Mouse (Mus musculus) gastrocnemius, postnatal 14 days (tissue): ENCODE data around the gene Top3a. TPM values are rescaled to one million over a fixed set of nuclear protein-coding genes. Genes with fewer than 3 reads are reported as not detected.
A peak's percentile ranks its signal among the peaks of the same experiment; 100 is the strongest.

Source experiments
- DNase-seq: peaks from one replicate; pipeline ENCODE4 v3.0.0; 2021; ENCODE audit warnings: mixed read lengths
- intact Hi-C: fragments of 180-260 bp; cut with DNase I; formaldehyde crosslinking; loops from one replicate; pipeline ENCODE4 v1.15.1; 2025; ENCODE audit warnings: low total_unique reads
- total RNA-seq, 2 experiments: library from RNA; stranded (reverse); gene quantifications; 2 replicates each; pipeline ENCODE4 v1.2.3; 2021

Gene Top3a
- total RNA-seq, 2 experiments from 2014 or later, result 3.8 to 4.5 TPM

DNA sequence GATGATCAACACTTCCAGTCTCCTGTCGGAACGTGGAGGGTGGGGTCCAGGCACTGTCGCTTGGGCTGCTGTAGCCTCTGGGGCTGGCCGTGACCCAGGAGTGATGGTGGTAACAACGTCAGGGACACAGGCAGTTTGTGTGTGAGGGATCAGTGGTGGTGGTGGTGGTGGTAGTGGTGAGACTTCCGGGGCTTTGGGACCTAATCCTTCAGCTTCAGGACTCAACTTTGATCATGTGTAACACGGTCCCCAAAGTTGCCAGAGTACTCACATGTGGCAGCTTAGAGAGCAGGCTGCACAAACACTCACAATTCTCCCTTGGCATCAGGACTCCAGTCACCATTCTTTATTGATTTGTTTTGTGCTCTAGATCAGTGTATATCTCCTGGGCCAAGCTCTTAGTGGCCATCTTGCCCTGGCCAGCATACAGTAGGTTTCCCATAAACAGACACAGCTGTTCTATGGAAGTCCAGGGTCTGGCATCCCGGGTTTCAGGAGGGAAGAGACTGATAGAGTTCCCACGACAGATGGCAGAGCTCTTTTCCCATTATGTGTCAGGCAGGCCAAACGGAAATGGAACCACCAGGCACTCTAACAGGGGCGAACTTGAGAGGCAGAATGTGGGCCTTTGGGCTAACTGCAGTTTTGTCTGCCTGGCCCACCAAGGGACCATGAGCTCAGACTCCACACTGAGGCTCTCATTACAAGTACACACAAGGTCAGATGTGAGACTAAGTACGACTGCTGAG lies 49.6 kb downstream of the Top3a start:
- peak; percentile 9 for DNase-seq
- intact Hi-C loops, result no loop called here

DNA sequence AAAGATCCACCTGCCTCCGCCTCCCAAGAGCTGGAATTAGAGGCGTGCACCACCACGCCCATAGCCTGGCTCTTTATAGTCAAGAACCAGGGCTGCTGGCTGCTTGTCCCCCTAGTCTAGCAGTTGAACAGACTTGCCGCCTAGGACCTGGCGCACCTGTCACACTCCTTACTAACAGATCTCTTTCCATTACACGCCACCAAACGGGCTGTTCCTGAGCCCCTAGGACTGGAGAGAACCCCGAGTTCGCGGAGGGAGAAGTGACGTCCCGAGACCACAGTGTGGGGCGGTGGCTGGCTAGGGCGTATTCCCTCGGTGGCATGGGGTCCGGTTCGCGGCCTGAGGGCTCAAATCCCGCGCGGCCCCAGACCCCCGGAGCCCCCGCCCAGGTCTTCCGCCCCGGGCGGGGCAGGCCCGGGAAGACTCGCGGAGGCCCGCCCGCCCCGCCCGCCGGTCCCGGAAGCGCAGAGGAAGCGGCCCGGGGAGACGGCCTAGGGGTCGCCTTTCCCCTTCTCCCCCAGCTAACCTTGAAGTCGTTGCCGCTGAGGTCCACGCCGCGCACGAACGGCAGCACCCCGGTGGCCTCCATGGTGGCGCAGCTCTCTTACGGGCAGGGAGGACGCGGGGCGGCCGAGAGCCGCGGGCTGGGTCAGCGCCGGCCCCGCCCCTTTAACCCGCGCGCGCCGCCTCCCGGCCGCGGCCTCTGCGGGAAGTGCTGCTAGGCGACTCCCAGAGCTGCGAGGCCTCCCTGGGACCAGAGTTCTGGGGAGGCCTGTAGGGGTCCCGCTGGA lies 50.4 kb downstream of the Top3a start, which contains the start of gene Flii:
Flii (minus strand) TSS at position 663 of the 791 bp plus-strand sequence.
- DNase-seq, result peak; percentile 87
- intact Hi-C loops, result no loop called here

DNA sequence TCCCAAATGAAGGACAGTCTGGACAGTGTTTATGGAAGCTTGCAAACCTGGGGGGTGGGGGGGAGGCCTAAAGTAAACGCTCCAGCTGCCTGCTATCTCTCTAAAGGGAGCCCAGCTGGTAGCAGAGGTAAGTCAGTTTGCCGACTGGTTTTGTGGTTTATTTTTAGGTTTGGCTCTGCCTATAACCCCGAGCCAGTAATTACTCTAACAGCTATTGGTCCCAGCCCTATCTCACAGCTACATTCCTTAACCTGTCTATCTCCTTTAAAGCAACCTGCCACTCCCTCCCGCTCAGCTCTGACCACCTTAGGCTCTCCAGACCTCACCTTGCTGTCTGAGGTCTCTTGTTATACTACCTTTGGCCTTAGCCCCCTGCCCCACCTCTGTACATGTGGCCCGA lies 57.9 kb downstream of the Top3a start:
- intact Hi-C loops, result no loop called here

DNA sequence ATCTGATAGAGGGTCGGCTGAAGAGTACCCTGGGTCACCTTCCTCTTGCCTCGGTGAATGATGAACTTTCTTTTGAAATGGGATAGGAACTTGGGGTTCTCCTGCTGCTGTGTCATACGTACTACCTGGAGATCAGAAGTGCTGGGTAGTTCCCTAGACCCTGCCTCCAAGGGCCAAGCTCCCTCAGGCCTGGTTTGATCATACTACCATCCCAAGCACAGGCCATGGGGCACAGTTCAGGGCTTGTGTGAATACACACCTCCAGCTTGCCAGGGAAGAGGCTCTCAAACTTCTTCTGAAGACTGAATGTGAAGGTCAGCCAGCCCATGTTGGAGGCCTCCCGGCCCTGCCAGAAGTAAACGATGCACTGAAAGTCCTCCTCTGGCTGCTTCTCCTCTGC lies 61.3 kb downstream of the Top3a start:
- intact Hi-C loops, result no loop called here
- no peak for DNase-seq

More for the DNA sequence above, 57.9 kb downstream of the Top3a start:
- DNase-seq, result no peak

DNA sequence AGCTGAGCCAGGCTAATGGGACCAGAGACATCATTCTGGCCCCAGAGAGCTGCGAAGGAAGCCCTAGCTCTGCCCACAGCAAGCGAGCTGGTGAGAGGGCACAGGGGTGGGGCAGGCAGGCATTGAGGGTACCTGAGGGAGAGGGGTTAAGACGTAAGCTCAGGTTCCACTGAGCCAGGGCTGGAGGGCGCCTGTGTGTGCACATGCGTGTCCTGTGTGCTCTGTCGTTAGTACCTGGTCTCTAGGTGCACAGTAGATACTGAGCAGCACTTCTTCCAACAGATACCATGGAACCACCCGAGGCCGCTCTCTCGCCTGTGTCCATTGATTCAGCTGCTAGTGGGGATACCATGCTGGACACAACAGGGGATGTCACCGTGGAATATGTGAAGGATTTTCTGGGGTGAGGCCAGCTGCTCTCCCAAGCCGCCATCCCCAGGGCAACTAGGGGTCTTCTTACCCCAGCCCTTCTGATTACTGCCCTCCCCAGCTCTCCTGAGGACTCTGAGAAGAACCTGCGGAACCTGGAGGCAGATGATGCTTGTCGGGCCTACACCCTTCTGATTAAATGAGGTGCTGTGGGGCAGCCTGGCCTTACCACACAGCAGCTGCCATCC lies 64.4 kb downstream of the Top3a start:
- no peak for DNase-seq

DNA sequence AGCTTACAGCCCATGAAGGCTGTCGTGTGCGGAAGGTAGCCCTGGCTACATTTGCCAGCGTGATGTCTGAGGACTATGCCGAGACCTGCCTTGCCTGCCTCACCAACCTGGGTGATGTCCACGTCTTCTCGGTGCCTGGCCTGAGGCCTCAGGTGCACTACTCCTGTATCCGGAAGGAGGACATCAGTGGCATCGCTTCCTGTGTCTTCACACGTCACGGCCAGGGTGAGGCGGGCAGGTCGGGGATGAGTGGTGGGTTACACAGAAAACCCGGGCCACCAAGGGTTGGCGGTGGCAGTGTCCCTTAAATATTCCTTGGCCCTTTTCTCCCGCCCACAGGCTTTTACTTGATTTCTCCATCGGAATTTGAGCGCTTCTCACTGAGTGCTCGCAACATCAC lies 65.1 kb downstream of the Top3a start:
- no peak for DNase-seq
- intact Hi-C loops, result no loop called here

More for the DNA sequence above, 64.4 kb downstream of the Top3a start:
- intact Hi-C loops, result no loop called here

DNA sequence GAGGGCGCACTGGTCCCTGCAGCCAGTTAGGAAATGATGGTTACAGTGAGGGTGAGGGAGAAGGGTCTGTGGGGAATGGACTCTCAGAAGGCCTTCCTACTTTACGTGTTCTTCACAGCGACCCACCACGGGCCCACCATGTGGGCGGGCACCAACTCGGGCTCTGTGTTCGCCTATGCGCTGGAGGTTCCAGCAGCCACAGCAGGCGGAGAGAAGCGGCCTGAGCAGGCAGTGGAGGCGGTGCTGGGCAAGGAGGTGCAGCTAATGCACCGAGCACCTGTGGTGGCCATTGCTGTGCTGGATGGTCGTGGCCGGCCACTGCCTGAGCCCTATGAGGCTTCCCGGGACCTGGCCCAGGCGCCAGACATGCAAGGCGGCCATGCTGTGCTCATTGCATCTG lies 65.9 kb downstream of the Top3a start:
- DNase-seq, result peak; percentile 3
- intact Hi-C loops, result no loop called here

DNA sequence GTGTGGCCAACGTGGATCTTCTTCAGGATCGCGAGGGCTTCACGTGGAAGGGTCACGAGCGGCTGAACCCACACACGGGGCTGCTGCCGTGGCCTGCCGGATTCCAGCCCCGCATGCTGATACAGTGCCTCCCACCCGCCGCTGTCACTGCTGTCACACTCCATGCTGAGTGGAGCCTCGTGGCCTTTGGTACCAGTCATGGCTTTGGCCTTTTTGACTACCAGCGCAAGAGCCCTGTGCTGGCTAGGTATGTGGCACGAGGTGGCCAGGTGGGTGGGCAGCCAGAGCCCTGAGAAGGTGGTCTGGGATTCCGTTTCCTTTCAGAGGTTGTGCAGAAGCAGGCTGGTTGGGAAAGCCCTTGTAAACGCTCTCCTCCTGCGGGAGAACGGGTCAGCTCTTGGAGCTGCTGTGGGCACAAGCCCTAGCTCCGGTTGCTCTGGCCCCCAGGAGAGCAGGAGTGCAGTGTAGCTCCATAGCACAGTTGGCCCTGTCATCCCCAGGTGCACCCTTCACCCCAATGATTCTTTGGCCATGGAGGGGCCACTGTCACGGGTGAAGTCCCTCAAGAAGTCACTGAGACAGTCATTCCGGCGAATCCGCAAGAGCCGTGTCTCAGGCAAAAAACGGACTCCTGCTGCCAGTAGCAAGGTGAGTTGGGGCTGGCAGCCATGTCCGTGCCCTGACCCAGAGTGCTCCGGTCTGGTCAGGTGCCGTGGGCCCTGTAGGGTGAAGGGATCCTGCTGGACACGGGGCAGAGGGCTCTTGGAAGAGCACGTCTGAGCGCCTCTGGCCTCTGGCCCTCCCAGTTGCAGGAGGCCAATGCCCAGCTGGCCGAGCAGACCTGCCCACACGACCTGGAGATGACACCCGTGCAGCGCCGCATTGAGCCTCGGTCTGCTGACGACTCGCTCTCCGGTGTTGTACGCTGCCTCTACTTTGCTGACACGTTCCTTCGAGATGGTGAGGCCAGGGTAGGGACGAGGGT lies 67.4 kb downstream of the Top3a start:
- peak; percentile 9 for DNase-seq
- intact Hi-C loops, result no loop called here

DNA sequence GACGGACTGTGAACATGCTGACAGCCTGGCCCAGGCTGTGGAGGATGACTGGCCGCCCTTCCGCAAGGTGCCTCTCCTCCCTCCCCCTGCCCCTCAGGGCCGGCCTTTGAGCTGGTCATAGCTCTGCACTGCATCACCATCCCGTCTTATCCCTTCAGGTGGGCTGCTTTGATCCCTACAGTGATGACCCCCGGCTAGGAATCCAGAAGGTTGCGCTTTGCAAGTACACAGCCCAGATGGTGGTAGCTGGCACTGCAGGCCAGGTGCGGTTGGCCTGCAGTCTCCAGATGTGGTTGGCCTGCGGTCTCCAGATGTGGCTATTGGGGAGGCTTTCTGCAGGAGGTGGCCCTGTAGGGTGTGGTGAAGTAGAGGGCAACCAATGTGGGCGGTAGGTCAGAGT lies 68.5 kb downstream of the Top3a start:
- intact Hi-C loops, result no loop called here
- peak; percentile 5 for DNase-seq

DNA sequence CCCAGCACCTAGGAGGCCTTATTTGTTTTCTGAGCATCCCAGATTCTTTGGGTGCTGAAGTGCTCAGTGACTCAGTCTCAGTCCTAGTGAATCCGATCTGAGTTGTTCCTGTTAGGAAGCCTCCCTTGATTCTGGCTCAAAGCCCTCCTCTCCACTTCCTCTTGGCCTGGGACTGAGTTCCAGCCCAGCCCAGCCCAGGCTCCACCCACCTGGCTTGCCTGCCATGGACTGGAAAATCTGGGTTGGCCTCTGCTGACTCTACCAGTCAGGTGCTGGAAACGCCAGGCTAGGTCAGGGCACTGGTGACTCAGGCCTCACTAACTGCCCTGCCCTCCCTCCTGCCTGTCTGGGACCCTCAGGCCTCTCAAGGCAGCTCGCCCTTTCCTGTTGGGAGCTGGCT lies 69.5 kb downstream of the Top3a start:
- intact Hi-C loops, result no loop called here
- peak; percentile 94 for DNase-seq

DNA sequence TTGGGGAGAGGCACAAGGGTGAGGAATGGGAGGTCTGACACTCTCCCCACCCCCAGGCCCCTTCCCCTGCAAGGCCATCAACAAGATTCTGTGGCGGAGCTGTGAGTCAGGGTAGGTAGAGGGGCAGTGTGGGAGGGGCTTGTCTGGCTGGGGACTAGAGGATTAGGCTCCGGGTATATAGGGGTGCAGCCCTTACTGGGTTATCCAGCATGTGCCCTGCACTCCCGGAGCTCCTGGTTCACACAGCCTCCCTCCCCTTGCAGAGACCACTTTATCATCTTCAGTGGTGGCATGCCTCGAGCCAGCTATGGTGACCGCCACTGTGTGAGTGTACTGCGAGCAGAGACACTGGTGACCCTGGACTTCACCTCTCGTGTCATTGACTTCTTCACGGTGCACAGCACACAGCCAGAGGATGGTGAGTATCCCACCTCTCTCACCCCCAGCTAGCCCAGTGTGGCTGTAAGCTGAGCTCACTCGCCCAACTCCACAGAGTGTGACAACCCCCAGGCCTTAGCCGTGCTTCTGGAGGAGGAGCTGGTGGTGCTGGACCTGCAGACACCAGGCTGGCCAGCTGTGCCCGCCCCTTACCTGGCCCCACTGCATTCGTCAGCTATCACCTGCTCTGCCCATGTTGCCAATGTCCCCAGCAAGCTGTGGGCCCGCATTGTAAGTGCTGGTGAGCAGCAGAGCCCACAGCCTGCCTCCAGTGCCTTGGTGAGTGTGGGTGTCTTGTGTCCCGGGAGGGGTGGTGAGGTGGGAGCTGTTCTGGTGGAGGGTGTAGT lies 70.3 kb downstream of the Top3a start:
- DNase-seq, result peak; percentile 13
- intact Hi-C loops, result no loop called here

DNA sequence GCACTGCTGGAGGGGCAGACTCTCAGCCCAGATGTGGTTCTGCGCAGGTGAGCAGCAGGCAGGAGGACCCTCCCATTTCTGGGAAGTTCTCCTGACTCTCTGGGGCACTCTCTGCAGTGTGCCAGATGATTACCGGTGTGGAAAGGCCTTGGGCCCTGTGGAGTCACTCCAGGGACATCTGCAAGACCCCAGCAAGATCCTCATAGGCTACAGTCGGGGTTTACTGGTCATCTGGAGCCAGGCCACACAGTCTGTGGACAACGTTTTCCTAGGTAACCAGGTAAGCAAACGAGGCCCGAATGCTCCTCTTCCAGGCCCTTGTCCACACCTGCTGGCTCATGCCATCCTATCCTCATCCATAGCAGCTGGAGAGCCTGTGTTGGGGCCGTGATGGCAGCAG lies 71.1 kb downstream of the Top3a start:
- peak; percentile 1 for DNase-seq
- intact Hi-C loops, result no loop called here

DNA sequence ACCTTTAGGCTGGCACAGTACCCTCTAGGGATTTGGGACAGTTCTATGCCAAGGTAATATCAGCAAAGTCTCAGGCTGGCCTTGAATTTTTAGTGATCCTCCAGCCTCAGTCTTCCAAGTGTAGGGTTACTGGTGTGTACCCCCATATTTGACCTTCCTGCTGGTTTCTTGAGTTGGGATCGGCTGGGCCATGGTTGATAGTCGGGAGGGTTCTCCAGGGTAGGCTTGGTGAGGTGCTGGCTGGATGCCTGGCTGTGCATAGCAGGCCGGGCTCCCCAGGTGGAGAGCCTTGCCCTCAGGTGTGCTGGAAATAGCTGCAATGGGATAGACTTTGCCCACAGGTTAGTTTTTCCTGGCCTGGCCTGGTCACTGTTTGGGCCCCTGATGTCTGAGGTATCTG lies 71.9 kb downstream of the Top3a start:
- intact Hi-C loops, result no loop called here
- peak; percentile 3 for DNase-seq

DNA sequence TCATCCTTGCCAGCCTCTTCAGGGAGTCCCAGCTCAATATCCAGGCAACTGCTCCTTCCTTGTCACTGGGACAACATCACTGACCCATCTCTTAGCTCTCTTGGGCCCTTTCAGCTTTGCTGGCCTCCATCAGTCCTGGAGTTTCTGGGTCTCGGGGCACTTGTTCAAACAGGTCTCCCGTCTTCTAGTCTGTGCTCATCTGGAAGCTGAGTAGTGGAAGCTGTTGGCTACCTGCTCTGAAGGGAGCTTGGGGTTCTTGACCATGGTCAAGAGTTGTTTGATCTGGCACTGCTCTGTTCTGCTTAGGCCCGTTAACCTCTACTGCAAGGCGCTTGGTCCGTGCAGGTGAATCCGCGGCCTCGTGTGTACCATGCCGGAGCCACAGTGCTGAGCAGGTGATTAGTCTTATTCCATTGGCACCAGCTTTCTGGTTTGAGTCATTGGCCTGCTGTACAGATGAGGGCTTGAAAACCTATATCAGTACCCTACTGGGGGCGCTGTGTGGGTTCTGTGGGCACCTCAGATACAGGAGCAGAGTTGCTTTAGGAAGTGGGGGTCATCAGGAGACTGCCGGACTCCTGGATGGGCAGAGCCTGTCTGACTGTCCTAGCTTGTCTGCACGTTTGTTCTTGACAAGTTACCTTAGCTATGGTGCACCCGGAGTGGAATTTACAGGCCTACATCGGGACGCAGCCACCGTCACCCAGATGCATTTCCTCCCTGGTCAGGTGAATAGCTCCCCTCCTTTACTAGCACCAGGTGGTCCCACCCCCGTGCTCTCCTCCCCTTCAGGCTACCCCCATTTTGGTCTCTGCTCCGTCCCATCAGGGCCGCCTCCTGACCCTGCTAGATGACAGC lies 72.9 kb downstream of the Top3a start:
- intact Hi-C loops, result no loop called here
- peak; percentile 4 for DNase-seq

DNA sequence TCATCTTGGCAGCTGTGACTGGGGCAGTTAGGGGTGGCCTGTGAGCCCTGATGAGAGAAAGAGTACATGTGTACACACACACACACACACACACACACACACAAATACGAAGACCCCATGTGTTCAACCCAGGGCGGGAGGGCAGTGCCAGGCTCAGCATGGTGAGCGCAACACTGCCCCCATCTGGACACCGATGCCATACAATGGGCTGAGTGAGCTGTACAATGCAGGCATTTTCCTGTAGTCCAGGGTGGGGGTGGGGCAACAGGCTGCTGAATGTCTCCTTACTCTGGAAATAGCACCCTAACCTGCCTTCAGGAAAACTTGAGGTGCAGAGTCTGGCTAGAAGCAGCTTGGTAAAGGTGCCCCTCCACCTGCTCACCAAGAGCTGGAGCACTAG lies 74.0 kb downstream of the Top3a start:
- intact Hi-C loops, result no loop called here
- peak; percentile 55 for DNase-seq

DNA sequence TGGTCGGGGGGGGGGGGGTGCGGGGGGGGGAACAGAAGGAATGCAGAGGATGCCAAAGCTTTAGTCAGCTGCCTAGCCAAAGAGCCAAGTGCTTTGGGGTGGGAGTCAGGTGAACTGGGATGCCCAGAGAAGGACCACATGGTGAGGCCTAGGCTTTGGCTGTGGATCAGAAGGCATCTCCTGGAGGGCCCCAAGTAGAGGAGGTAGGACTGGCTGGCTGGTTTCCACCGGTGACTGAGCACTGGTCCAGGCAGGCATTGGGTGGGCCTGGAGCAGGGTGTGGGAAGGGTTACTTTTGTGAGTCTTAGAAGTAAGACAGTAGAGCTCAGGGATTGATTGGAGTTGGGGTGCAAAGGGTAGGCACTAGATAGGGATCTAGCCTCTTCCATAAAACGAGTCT lies 75.6 kb downstream of the Top3a start:
- DNase-seq, result no peak
- intact Hi-C loops, result no loop called here

DNA sequence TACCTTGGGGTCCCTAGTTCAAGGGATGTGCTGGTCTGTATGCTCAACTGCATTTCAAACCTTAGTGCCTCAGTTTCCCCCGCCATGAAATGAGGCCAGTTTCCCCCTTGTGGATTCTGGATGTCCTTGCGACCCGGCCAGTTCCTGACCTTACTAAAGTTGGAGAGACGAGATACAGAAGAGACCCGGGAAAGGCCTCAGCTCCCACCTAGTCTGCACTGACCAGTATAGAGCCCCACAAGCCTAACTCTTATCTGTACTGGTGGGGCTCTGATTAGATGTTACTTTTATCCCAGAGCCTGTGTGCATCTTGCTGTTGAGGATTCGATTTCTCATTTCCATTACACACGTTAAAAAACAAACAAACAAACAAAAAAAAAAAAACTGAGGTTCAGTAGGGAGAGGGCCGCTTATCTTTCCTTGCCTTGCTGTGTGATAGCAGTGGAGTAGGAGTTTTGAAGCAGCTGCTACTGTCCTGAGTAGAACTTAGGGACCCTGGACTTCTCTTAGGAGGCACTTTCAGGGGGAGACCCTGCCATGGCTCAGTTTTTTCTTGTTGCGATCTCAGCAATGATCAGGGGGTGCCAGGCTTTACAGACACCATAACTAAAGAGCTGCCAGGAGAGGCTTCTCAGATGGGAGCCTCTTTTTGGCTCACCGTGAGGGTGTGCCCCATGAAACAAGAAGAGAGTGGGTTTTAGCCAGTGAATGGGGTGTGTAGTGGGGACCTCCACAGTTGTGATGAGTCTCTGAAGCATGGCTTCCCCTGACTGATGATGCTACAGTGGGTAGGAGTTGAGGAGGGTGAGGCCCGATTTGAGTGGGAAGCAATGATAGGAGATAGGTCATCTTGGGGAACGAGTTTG lies 76.6 kb downstream of the Top3a start:
- intact Hi-C loops, result no loop called here
- DNase-seq, result no peak
